Mouse (Mus musculus): ENCODE data around the gene Vat1. TPM values are rescaled to one million over a fixed set of nuclear protein-coding genes. Genes with fewer than 3 reads are reported as not detected.
A peak's percentile ranks its signal among the peaks of the same experiment; 100 is the strongest.

Vat1 gene
- polyA plus RNA-seq, 1 experiment from 2014 or later = 19.5 TPM

GRCm38 (mm10) chr11:101424925-101425813, 40.9 kb downstream of the Vat1 start, which contains the start of the genes Rundc1 and Ptges3l:
Gene Rundc1 (plus strand): TSS chr11:101425085.
Gene Ptges3l (minus strand): TSS chr11:101425333.
- H3K4me3 ChIP-seq (ENCODE audit: low read depth, low read length) = peak within 1 kb of the TSS; percentile 81
- under 1% methylated on average over 81 of the region's 81 CpGs for WGBS
- H3K4me1 ChIP-seq (replicated peaks; ENCODE audit: control insufficient read depth, insufficient read depth, low read length) = peaks cover 22% of the 10 kb centered on the region
- peak within 1 kb of the TSS; percentile 91 for H3K4me2 ChIP-seq
- H3K9ac ChIP-seq (ENCODE audit: low read depth, low read length) = peak within 1 kb of the TSS; percentile 72
- ATAC-seq (replicated peaks; ENCODE audit: low FRiP score) (peak; percentile 90), DNase-seq (ENCODE audit: low spot score) (peak; percentile 99)
- no peaks in the 10 kb centered on the region for H3K9me3 ChIP-seq (ENCODE audit: control insufficient read depth, low read length)
- no peaks in the 10 kb centered on the region for H3K27me3 ChIP-seq (replicated peaks; ENCODE audit: control insufficient read depth, insufficient read depth, low read length)
- peaks cover 7% of the 10 kb centered on the region for H3K36me3 ChIP-seq (ENCODE audit: control insufficient read depth, insufficient read depth, low read length)
- H3K27ac ChIP-seq (ENCODE audit: low read depth, low read length) = peak within 1 kb of the TSS; percentile 23; the same call in 1 of the 2 replicates

GRCm38 (mm10) chr11:101424105-101424851, 41.8 kb downstream of the Vat1 start, which contains the start of gene Gm27029:
Gene Gm27029 (minus strand): TSS chr11:101424796.
- H3K36me3 ChIP-seq (ENCODE audit: control insufficient read depth, insufficient read depth, low read length) = no peaks in the 10 kb centered on the region; the same call in 1 of the 2 replicates
- ATAC-seq (replicated peaks; ENCODE audit: low FRiP score) = no peak
- DNase-seq (ENCODE audit: low spot score) = peak; percentile 56
- peak within 1 kb of the TSS; percentile 72 for H3K9ac ChIP-seq (ENCODE audit: low read depth, low read length)
- peak within 1 kb of the TSS; percentile 23; the same call in 1 of the 2 replicates for H3K27ac ChIP-seq (ENCODE audit: low read depth, low read length)
- H3K9me3 ChIP-seq (ENCODE audit: control insufficient read depth, low read length) = no peaks in the 10 kb centered on the region
- H3K4me2 ChIP-seq = peak within 1 kb of the TSS; percentile 91
- H3K4me3 ChIP-seq (ENCODE audit: low read depth, low read length) = peak within 1 kb of the TSS; percentile 81
- H3K4me1 ChIP-seq (replicated peaks; ENCODE audit: control insufficient read depth, insufficient read depth, low read length) = peaks cover 22% of the 10 kb centered on the region
- no peaks in the 10 kb centered on the region for H3K27me3 ChIP-seq (replicated peaks; ENCODE audit: control insufficient read depth, insufficient read depth, low read length)
- 7% methylated on average over 23 of the region's 23 CpGs for WGBS

- H3K36me3 ChIP-seq (ENCODE audit: control insufficient read depth, insufficient read depth, low read length) = no peaks in the 10 kb centered on the region
- H3K27me3 ChIP-seq (replicated peaks; ENCODE audit: control insufficient read depth, insufficient read depth, low read length) = no peaks in the 10 kb centered on the region
- 78% methylated on average over 5 of the region's 5 CpGs for WGBS
- H3K9me3 ChIP-seq (ENCODE audit: control insufficient read depth, low read length) = no peaks in the 10 kb centered on the region
- peak overlapping the region; percentile 20; the same call in 1 of the 2 replicates for H3K9ac ChIP-seq (ENCODE audit: low read depth, low read length)
- H3K4me1 ChIP-seq (replicated peaks; ENCODE audit: control insufficient read depth, insufficient read depth, low read length) = peaks cover 11% of the 10 kb centered on the region
- ATAC-seq (replicated peaks; ENCODE audit: low FRiP score) (no peak), DNase-seq (ENCODE audit: low spot score) (no peak)
- no peak overlapping the region for H3K4me3 ChIP-seq (ENCODE audit: low read depth, low read length)
- H3K27ac ChIP-seq (ENCODE audit: low read depth, low read length) = no peak overlapping the region
- H3K4me2 ChIP-seq = no peak overlapping the region
Measured at GRCm38 (mm10) chr11:101420148-101420547, 45.9 kb downstream of the Vat1 start.

- H3K27ac ChIP-seq (ENCODE audit: low read depth, low read length) = no peak overlapping the region
- WGBS = 33% methylated on average over 3 of the region's 3 CpGs
- no peak overlapping the region for H3K4me2 ChIP-seq
- no peak for DNase-seq (ENCODE audit: low spot score)
- H3K9me3 ChIP-seq (ENCODE audit: control insufficient read depth, low read length) = no peaks in the 10 kb centered on the region
- peaks cover 10% of the 10 kb centered on the region for H3K4me1 ChIP-seq (replicated peaks; ENCODE audit: control insufficient read depth, insufficient read depth, low read length)
- H3K9ac ChIP-seq (ENCODE audit: low read depth, low read length) = no peak overlapping the region
- H3K4me3 ChIP-seq (ENCODE audit: low read depth, low read length) = no peak overlapping the region
- H3K36me3 ChIP-seq (ENCODE audit: control insufficient read depth, insufficient read depth, low read length) = no peaks in the 10 kb centered on the region
- ATAC-seq (replicated peaks; ENCODE audit: low FRiP score) = no peak
- H3K27me3 ChIP-seq (replicated peaks; ENCODE audit: control insufficient read depth, insufficient read depth, low read length) = no peaks in the 10 kb centered on the region
Measured at GRCm38 (mm10) chr11:101419610-101420009, 46.4 kb downstream of the Vat1 start.

- Histone ChIP-seq H3K4me2 (no peak overlapping the region), H3K9ac (ENCODE audit: low read depth, low read length) (no peak overlapping the region), H3K4me1 (replicated peaks; ENCODE audit: control insufficient read depth, insufficient read depth, low read length) (peaks cover 5% of the 10 kb centered on the region), H3K27me3 (replicated peaks; ENCODE audit: control insufficient read depth, insufficient read depth, low read length) (no peaks in the 10 kb centered on the region), H3K4me3 (ENCODE audit: low read depth, low read length) (no peak overlapping the region), H3K36me3 (ENCODE audit: control insufficient read depth, insufficient read depth, low read length) (0 out of 2 replicates have a peak, but pooled peaks cover 2% of the 10 kb centered on the region), H3K9me3 (ENCODE audit: control insufficient read depth, low read length) (no peaks in the 10 kb centered on the region), H3K27ac (ENCODE audit: low read depth, low read length) (no peak overlapping the region)
- no peak for ATAC-seq (replicated peaks; ENCODE audit: low FRiP score)
- WGBS = 67% methylated on average over 6 of the region's 6 CpGs
- DNase-seq (ENCODE audit: low spot score) = no peak
Measured at GRCm38 (mm10) chr11:101418991-101419390, 47.0 kb downstream of the Vat1 start.

- peak within 1 kb of the TSS; percentile 75 for H3K4me2 ChIP-seq
- peak within 1 kb of the TSS; percentile 46 for H3K27ac ChIP-seq (ENCODE audit: low read depth, low read length)
- H3K9ac ChIP-seq (ENCODE audit: low read depth, low read length) = peak within 1 kb of the TSS; percentile 89
- H3K4me3 ChIP-seq (ENCODE audit: low read depth, low read length) = peak within 1 kb of the TSS; percentile 83
- peak; percentile 92 for DNase-seq (ENCODE audit: low spot score)
- under 1% methylated on average over 45 of the region's 45 CpGs for WGBS
- peaks cover 6% of the 10 kb centered on the region; the same call in 1 of the 2 replicates for H3K36me3 ChIP-seq (ENCODE audit: control insufficient read depth, insufficient read depth, low read length)
- peak; percentile 66 for ATAC-seq (replicated peaks; ENCODE audit: low FRiP score)
- peaks cover 4% of the 10 kb centered on the region for H3K4me1 ChIP-seq (replicated peaks; ENCODE audit: control insufficient read depth, insufficient read depth, low read length)
- no peaks in the 10 kb centered on the region for H3K9me3 ChIP-seq (ENCODE audit: control insufficient read depth, low read length)
- no peaks in the 10 kb centered on the region for H3K27me3 ChIP-seq (replicated peaks; ENCODE audit: control insufficient read depth, insufficient read depth, low read length)
Measured at GRCm38 (mm10) chr11:101417101-101417855, 48.8 kb downstream of the Vat1 start, which contains the start of gene Aarsd1. Gene Aarsd1 (minus strand): TSS chr11:101417615.

GRCm38 (mm10) chr11:101416433-101417100, 49.5 kb downstream of the Vat1 start:
- peak overlapping the region; percentile 83 for H3K4me3 ChIP-seq (ENCODE audit: low read depth, low read length)
- no peaks in the 10 kb centered on the region for H3K9me3 ChIP-seq (ENCODE audit: control insufficient read depth, low read length)
- ATAC-seq (replicated peaks; ENCODE audit: low FRiP score) (peak; percentile 57; the same call in 1 of the 2 replicates), DNase-seq (ENCODE audit: low spot score) (peak; percentile 43)
- peak overlapping the region; percentile 46; the same call in 1 of the 2 replicates for H3K27ac ChIP-seq (ENCODE audit: low read depth, low read length)
- H3K9ac ChIP-seq (ENCODE audit: low read depth, low read length) = peak overlapping the region; percentile 89
- H3K36me3 ChIP-seq (ENCODE audit: control insufficient read depth, insufficient read depth, low read length) = peaks cover 13% of the 10 kb centered on the region; the same call in 1 of the 2 replicates
- under 1% methylated on average over 11 of the region's 11 CpGs for WGBS
- H3K4me1 ChIP-seq (replicated peaks; ENCODE audit: control insufficient read depth, insufficient read depth, low read length) = peaks cover 4% of the 10 kb centered on the region
- no peaks in the 10 kb centered on the region for H3K27me3 ChIP-seq (replicated peaks; ENCODE audit: control insufficient read depth, insufficient read depth, low read length)
- peak overlapping the region; percentile 75 for H3K4me2 ChIP-seq
